Mouse (Mus musculus): ENCODE results near the gene Acot3. TPM values are rescaled to one million over a fixed set of nuclear protein-coding genes. Genes with fewer than 3 reads are reported as not detected.
A peak's percentile ranks its signal among the peaks of the same experiment; 100 is the strongest.
"Not testable (repeated sequence)": the region's sequence is repeated elsewhere in the genome, so short reads cannot be mapped to it uniquely, and the experiment has no call there.

Gene Acot3
- polyA plus RNA-seq, 1 experiment, result not detected

DNA sequence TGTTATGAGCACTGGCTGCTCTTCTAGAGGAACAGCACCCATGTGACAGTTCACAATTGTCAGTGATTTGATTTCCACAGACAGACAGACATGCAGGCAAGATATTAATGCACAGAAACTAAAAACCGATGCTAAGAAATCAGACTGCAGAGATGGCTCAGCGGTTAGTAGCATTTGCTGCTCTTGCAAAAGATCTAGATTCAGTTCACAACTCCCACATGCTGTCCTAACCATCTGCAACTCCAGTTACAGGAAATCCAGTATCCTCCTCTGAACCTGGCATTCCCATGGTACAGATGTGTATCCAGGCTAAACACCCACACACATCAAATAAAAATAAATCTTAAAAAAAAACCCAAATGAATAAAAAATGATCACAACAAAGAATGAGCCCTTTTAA is 19.8 kb downstream of the Acot3 start:
- Histone ChIP-seq H3K27ac (ENCODE audit: control insufficient read depth, insufficient read depth, low read length) (no peak overlapping the region), H3K27me3 (ENCODE audit: control insufficient read depth, insufficient read depth, low read length) (no peaks in the 10 kb centered on the region; the same call in 1 of the 2 replicates), H3K4me1 (replicated peaks; ENCODE audit: control insufficient read depth, insufficient read depth, low read length) (peaks cover 14% of the 10 kb centered on the region), H3K4me3 (ENCODE audit: control insufficient read depth, insufficient read depth, low read length) (no peak overlapping the region), H3K36me3 (ENCODE audit: control insufficient read depth, insufficient read depth, low read length) (no peaks in the 10 kb centered on the region)
- TF ChIP-seq CTCF (IDR thresholded peaks at IDR 0.05; ENCODE audit: borderline replicate concordance, control insufficient read depth, extremely low read depth, insufficient read depth, low read length, poor library complexity), result no peak
- TF ChIP-seq POLR2A (IDR thresholded peaks at IDR 0.05; ENCODE audit: control insufficient read depth, extremely low read depth, insufficient read depth, low read length, poor library complexity), result no peak
- no peak for DNase-seq
- 94% methylated on average over 2 of the region's 2 CpGs for WGBS

DNA sequence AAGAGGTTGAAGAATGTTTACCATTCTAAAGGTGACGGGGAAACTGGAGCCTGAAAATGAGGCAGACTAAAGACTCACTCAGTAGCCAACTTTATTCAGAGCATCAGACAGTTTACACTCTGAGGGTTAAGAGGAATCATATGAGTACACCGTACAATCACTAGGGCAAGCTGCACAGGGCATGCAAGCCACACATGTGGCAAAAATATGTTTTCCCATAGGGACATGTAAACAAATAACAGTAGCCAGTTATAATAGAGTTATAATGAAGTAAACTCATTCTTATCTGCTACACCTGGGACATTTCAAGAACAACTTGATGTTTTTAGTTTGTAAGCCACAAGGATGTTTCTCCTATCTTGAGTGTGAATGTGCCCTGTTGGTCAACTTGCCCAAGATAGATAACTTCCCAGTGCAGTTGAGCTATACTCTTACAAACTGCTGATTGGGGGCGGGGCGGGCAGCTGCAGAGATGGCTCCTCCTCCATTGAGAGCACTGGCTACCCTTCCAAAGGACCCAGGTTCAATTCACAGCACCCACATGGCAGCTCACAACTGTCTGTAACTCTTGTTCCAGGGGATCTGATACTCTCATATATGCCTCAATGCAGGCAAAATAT is 25.5 kb downstream of the Acot3 start:
- TF ChIP-seq CTCF (IDR thresholded peaks at IDR 0.05; ENCODE audit: borderline replicate concordance, control insufficient read depth, extremely low read depth, insufficient read depth, low read length, poor library complexity), result no peak
- TF ChIP-seq POLR2A (IDR thresholded peaks at IDR 0.05; ENCODE audit: control insufficient read depth, extremely low read depth, insufficient read depth, low read length, poor library complexity), result no peak
- Histone ChIP-seq H3K4me1 (replicated peaks; ENCODE audit: control insufficient read depth, insufficient read depth, low read length) (no peaks in the 10 kb centered on the region), H3K27ac (ENCODE audit: control insufficient read depth, insufficient read depth, low read length) (no peak overlapping the region), H3K4me3 (ENCODE audit: control insufficient read depth, insufficient read depth, low read length) (no peak overlapping the region), H3K36me3 (ENCODE audit: control insufficient read depth, insufficient read depth, low read length) (no peaks in the 10 kb centered on the region), H3K27me3 (ENCODE audit: control insufficient read depth, insufficient read depth, low read length) (no peaks in the 10 kb centered on the region)
- no peak for DNase-seq
- 94% methylated on average over 4 of the region's 4 CpGs for WGBS

DNA sequence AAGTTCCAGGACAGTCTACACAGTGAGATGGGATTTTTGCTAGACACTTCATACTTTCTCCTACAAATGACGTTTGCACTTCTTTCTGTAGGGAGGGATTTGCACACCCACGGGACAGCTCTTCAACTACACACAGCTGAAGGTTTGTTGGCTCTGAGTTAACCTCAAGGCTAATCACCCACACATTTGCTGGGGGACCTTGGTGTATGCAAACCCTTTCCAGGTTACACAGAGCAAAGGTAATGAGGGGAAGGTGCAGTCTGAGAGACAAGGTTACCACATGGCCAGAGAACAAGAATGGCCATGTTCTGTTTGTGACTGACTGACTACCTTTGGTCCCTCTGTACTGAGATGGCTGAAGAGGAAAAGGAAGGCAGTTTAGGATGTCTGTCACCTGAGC is 31.9 kb downstream of the Acot3 start:
- no peak for TF ChIP-seq POLR2A (IDR thresholded peaks at IDR 0.05; ENCODE audit: control insufficient read depth, extremely low read depth, insufficient read depth, low read length, poor library complexity)
- TF ChIP-seq CTCF (IDR thresholded peaks at IDR 0.05; ENCODE audit: borderline replicate concordance, control insufficient read depth, extremely low read depth, insufficient read depth, low read length, poor library complexity), result no peak
- DNase-seq, result no peak

GRCm38 (mm10) chr12:84084581-84084980 is 32.6 kb downstream of the Acot3 start:
- Histone ChIP-seq H3K4me1 (replicated peaks; ENCODE audit: control insufficient read depth, insufficient read depth, low read length) (no peaks in the 10 kb centered on the region), H3K36me3 (ENCODE audit: control insufficient read depth, insufficient read depth, low read length) (no peaks in the 10 kb centered on the region), H3K27ac (ENCODE audit: control insufficient read depth, insufficient read depth, low read length) (no peak overlapping the region), H3K4me3 (ENCODE audit: control insufficient read depth, insufficient read depth, low read length) (no peak overlapping the region), H3K27me3 (ENCODE audit: control insufficient read depth, insufficient read depth, low read length) (no peaks in the 10 kb centered on the region)
- DNase-seq, result no peak
- no peak for TF ChIP-seq CTCF (IDR thresholded peaks at IDR 0.05; ENCODE audit: borderline replicate concordance, control insufficient read depth, extremely low read depth, insufficient read depth, low read length, poor library complexity)
- TF ChIP-seq POLR2A (IDR thresholded peaks at IDR 0.05; ENCODE audit: control insufficient read depth, extremely low read depth, insufficient read depth, low read length, poor library complexity), result no peak
- WGBS, result 94% methylated on average over 4 of the region's 4 CpGs

More for the DNA sequence above, 31.9 kb downstream of the Acot3 start:
- Histone ChIP-seq H3K27ac (ENCODE audit: control insufficient read depth, insufficient read depth, low read length) (no peak overlapping the region), H3K36me3 (ENCODE audit: control insufficient read depth, insufficient read depth, low read length) (no peaks in the 10 kb centered on the region), H3K4me3 (ENCODE audit: control insufficient read depth, insufficient read depth, low read length) (no peak overlapping the region), H3K27me3 (ENCODE audit: control insufficient read depth, insufficient read depth, low read length) (no peaks in the 10 kb centered on the region), H3K4me1 (replicated peaks; ENCODE audit: control insufficient read depth, insufficient read depth, low read length) (no peaks in the 10 kb centered on the region)
- 94% methylated on average over 2 of the region's 2 CpGs for WGBS

GRCm38 (mm10) chr12:84094666-84095065 is 42.7 kb downstream of the Acot3 start:
- WGBS, result 96% methylated on average over 5 of the region's 5 CpGs
- DNase-seq; H3K27ac ChIP-seq (ENCODE audit: control insufficient read depth, insufficient read depth, low read length); H3K36me3 ChIP-seq (ENCODE audit: control insufficient read depth, insufficient read depth, low read length); H3K27me3 ChIP-seq (ENCODE audit: control insufficient read depth, insufficient read depth, low read length); H3K4me3 ChIP-seq (ENCODE audit: control insufficient read depth, insufficient read depth, low read length); H3K4me1 ChIP-seq (replicated peaks; ENCODE audit: control insufficient read depth, insufficient read depth, low read length): not testable (repeated sequence)

- Histone ChIP-seq H3K4me3 (ENCODE audit: control insufficient read depth, insufficient read depth, low read length) (no peak overlapping the region), H3K4me1 (replicated peaks; ENCODE audit: control insufficient read depth, insufficient read depth, low read length) (no peaks in the 10 kb centered on the region), H3K27ac (ENCODE audit: control insufficient read depth, insufficient read depth, low read length) (no peak overlapping the region), H3K27me3 (ENCODE audit: control insufficient read depth, insufficient read depth, low read length) (no peaks in the 10 kb centered on the region), H3K36me3 (ENCODE audit: control insufficient read depth, insufficient read depth, low read length) (no peaks in the 10 kb centered on the region)
- TF ChIP-seq POLR2A (IDR thresholded peaks at IDR 0.05; ENCODE audit: control insufficient read depth, extremely low read depth, insufficient read depth, low read length, poor library complexity) (no peak), CTCF (IDR thresholded peaks at IDR 0.05; ENCODE audit: borderline replicate concordance, control insufficient read depth, extremely low read depth, insufficient read depth, low read length, poor library complexity) (no peak)
- 100% methylated on average over 2 of the region's 2 CpGs for WGBS
- DNase-seq, result no peak
Observed at GRCm38 (mm10) chr12:84099605-84100004, 47.7 kb downstream of the Acot3 start.

GRCm38 (mm10) chr12:84100071-84100470 is 48.1 kb downstream of the Acot3 start:
- Histone ChIP-seq H3K4me3 (ENCODE audit: control insufficient read depth, insufficient read depth, low read length) (no peak overlapping the region), H3K27ac (ENCODE audit: control insufficient read depth, insufficient read depth, low read length) (no peak overlapping the region), H3K27me3 (ENCODE audit: control insufficient read depth, insufficient read depth, low read length) (no peaks in the 10 kb centered on the region), H3K4me1 (replicated peaks; ENCODE audit: control insufficient read depth, insufficient read depth, low read length) (no peaks in the 10 kb centered on the region), H3K36me3 (ENCODE audit: control insufficient read depth, insufficient read depth, low read length) (no peaks in the 10 kb centered on the region)
- no peak for DNase-seq
- 88% methylated on average over 1 of the region's 1 CpGs for WGBS
- no peak for TF ChIP-seq POLR2A (IDR thresholded peaks at IDR 0.05; ENCODE audit: control insufficient read depth, extremely low read depth, insufficient read depth, low read length, poor library complexity)

- not testable (repeated sequence) for H3K36me3 ChIP-seq (ENCODE audit: control insufficient read depth, insufficient read depth, low read length); H3K27me3 ChIP-seq (ENCODE audit: control insufficient read depth, insufficient read depth, low read length); H3K27ac ChIP-seq (ENCODE audit: control insufficient read depth, insufficient read depth, low read length); H3K4me1 ChIP-seq (replicated peaks; ENCODE audit: control insufficient read depth, insufficient read depth, low read length)
- peak within 1 kb of the TSS; percentile 52 for H3K4me3 ChIP-seq (ENCODE audit: control insufficient read depth, insufficient read depth, low read length)
- whole genome bisulfite sequencing, result 1% methylated on average over 80 of the region's 80 CpGs
- peak; percentile 22 for DNase-seq
Observed at GRCm38 (mm10) chr12:84100604-84101492, 48.9 kb downstream of the Acot3 start, which contains the start of gene Acot6. Acot6 (plus strand) TSS chr12:84100654.

All from thymus, adult 2 months (tissue).